ENCODE assay signal across 7 mouse cellular contexts in the genomic region with DNA sequence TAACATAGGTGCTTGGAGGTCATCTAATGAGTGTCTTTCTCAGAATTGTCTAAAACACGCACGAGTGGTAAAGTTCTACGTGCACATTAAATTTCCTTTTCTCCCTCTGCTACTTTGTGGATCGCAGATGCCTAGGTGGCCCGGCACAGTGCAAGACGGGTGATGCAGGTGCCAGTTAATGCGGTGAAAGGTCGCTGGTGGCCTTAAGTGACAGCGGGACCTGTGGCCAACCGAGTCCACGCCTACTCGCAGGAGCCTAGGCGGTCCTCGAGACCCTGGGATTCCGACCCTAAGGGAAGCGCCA. TPM values are rescaled to one million over a fixed set of nuclear protein-coding genes. Genes with fewer than 3 reads are reported as not detected.
DNase-seq lines count a peak whose midpoint lies in the region; ATAC-seq lines count a peak whose summit lies in the region.

No protein-coding gene starts in this region.

- peaks cover 32% of the 10 kb centered on the region for H3K4me1 ChIP-seq in megakaryocyte, embryonic 14.5 days
- H3K4me1 ChIP-seq in forebrain, embryonic 10.5 days, result peaks cover 34% of the 10 kb centered on the region
- H3K4me1 ChIP-seq in limb, embryonic 15.5 days, result peaks cover 16% of the 10 kb centered on the region
- H3K4me1 ChIP-seq in stomach, embryonic 16.5 days (ENCODE audit: control insufficient read depth, insufficient read depth, low read length), result peaks cover 12% of the 10 kb centered on the region

- 10% methylated on average over 16 of the region's 16 CpGs for WGBS in forebrain, embryonic 10.5 days
- WGBS in limb, embryonic 15.5 days, result 4% methylated on average over 16 of the region's 16 CpGs
- 3% methylated on average over 16 of the region's 16 CpGs for WGBS in stomach, embryonic 16.5 days

- no peaks in the 10 kb centered on the region for H3K9me3 ChIP-seq in megakaryocyte, embryonic 14.5 days
- H3K9me3 ChIP-seq in forebrain, embryonic 10.5 days, result no peaks in the 10 kb centered on the region
- H3K9me3 ChIP-seq in limb, embryonic 15.5 days, result no peaks in the 10 kb centered on the region
- H3K9me3 ChIP-seq in stomach, embryonic 16.5 days (replicated peaks; ENCODE audit: control insufficient read depth, low read length), result 0 out of 2 replicates have a peak, but pooled peaks cover 4% of the 10 kb centered on the region

- H3K4me2 ChIP-seq in limb, embryonic 15.5 days, result peak overlapping the region; percentile 77
- H3K4me2 ChIP-seq in stomach, embryonic 16.5 days (ENCODE audit: low read depth, low read length), result peak overlapping the region; percentile 70

- H3K36me3 ChIP-seq in megakaryocyte, embryonic 14.5 days (replicated peaks; ENCODE audit: low read length), result peaks cover 32% of the 10 kb centered on the region
- peaks cover 33% of the 10 kb centered on the region for H3K36me3 ChIP-seq in forebrain, embryonic 10.5 days (replicated peaks)
- peaks cover 24% of the 10 kb centered on the region for H3K36me3 ChIP-seq in limb, embryonic 15.5 days
- peaks cover 7% of the 10 kb centered on the region; the same call in 1 of the 2 replicates for H3K36me3 ChIP-seq in stomach, embryonic 16.5 days (ENCODE audit: control insufficient read depth, insufficient read depth, low read length)

- no peak; the same call in 1 of the 2 replicates for ATAC-seq in megakaryocyte, adult 5-6 weeks (ENCODE audit: poor library complexity, severe bottlenecking)
- no peak for ATAC-seq in limb, embryonic 15.5 days (ENCODE audit: insufficient number of reproducible peaks, low FRiP score, low TSS enrichment, low read depth)
- ATAC-seq in stomach, embryonic 16.5 days (ENCODE audit: insufficient read depth, low FRiP score), result no peak; the same call in 1 of the 2 replicates

- peak overlapping the region; percentile 85 for H3K9ac ChIP-seq in limb, embryonic 15.5 days
- H3K9ac ChIP-seq in stomach, embryonic 16.5 days (ENCODE audit: low read length), result peak overlapping the region; percentile 86

- DNase-seq in forebrain, embryonic 10.5 days (ENCODE audit: extremely low spot score, low spot score), result no peak
- DNase-seq in embryo, embryonic 10 days (ENCODE audit: low spot score), result no peak
- no peak for DNase-seq in right cerebral cortex, adult 18-20 months

- H3K27me3 ChIP-seq in megakaryocyte, embryonic 14.5 days (replicated peaks), result peaks cover 11% of the 10 kb centered on the region
- H3K27me3 ChIP-seq in forebrain, embryonic 10.5 days (ENCODE audit: poor library complexity, severe bottlenecking), result no peaks in the 10 kb centered on the region
- H3K27me3 ChIP-seq in limb, embryonic 15.5 days, result no peaks in the 10 kb centered on the region
- H3K27me3 ChIP-seq in stomach, embryonic 16.5 days (ENCODE audit: control insufficient read depth, insufficient read depth, low read length), result no peaks in the 10 kb centered on the region

- H3K27ac ChIP-seq in forebrain, embryonic 10.5 days, result peak overlapping the region; percentile 98
- peak overlapping the region; percentile 94 for H3K27ac ChIP-seq in limb, embryonic 15.5 days
- H3K27ac ChIP-seq in stomach, embryonic 16.5 days (ENCODE audit: low read length), result peak overlapping the region; percentile 94

- H3K4me3 ChIP-seq in megakaryocyte, embryonic 14.5 days (replicated peaks), result peak overlapping the region; percentile 100
- peak overlapping the region; percentile 75 for H3K4me3 ChIP-seq in forebrain, embryonic 10.5 days
- peak overlapping the region; percentile 56 for H3K4me3 ChIP-seq in limb, embryonic 15.5 days
- H3K4me3 ChIP-seq in stomach, embryonic 16.5 days (replicated peaks; ENCODE audit: low read length), result peak overlapping the region; percentile 71

RNA-seq across cellular contexts. Expression of a gene that starts 0.5 kb away (rescaled TPM):
- polyA plus RNA-seq in megakaryocyte, embryonic 14.5 days (2012; ENCODE audit: insufficient read depth, low replicate concordance), result 1.7 and 3.7 TPM in 2 replicates
- 1.1 and 1.4 TPM in 2 replicates for total RNA-seq in megakaryocyte, adult 5-6 weeks (2015)
- 0.48 and 0.49 TPM in 2 replicates for total RNA-seq in megakaryocyte, adult 5-6 weeks (2017)
- not detected in 2 replicates for polyA plus RNA-seq in forebrain, embryonic 10.5 days (2016; fragmentation: Nextera tagmentation; extraction: Ambion mirVana)
- polyA plus RNA-seq in limb, embryonic 15.5 days (2015; fragmentation: Nextera tagmentation; extraction: Ambion mirVana), result 0.13 and 0.24 TPM in 2 replicates
- polyA plus RNA-seq in stomach, embryonic 16.5 days (2015; fragmentation: Nextera tagmentation; extraction: Ambion mirVana), result 0.25 and 0.44 TPM in 2 replicates

RNA-seq across cellular contexts. Expression of a gene that starts 1.0 kb away (rescaled TPM):
- polyA plus RNA-seq in megakaryocyte, embryonic 14.5 days (2012; ENCODE audit: insufficient read depth, low replicate concordance), result 46.0 and 68.7 TPM in 2 replicates
- total RNA-seq in megakaryocyte, adult 5-6 weeks (2015), result 9.1 and 10.6 TPM in 2 replicates
- total RNA-seq in megakaryocyte, adult 5-6 weeks (2017), result 8.0 and 9.7 TPM in 2 replicates
- 112 and 113 TPM in 2 replicates for polyA plus RNA-seq in forebrain, embryonic 10.5 days (2016; fragmentation: Nextera tagmentation; extraction: Ambion mirVana)
- 89.2 and 89.9 TPM in 2 replicates for polyA plus RNA-seq in limb, embryonic 15.5 days (2015; fragmentation: Nextera tagmentation; extraction: Ambion mirVana)
- 96.8 and 106 TPM in 2 replicates for polyA plus RNA-seq in stomach, embryonic 16.5 days (2015; fragmentation: Nextera tagmentation; extraction: Ambion mirVana)

RNA-seq across cellular contexts. Expression of a gene that starts 12.2 kb away (rescaled TPM):
- polyA plus RNA-seq in megakaryocyte, embryonic 14.5 days (2012; ENCODE audit: insufficient read depth, low replicate concordance), result 138 and 337 TPM in 2 replicates
- 9.9 and 13.5 TPM in 2 replicates for total RNA-seq in megakaryocyte, adult 5-6 weeks (2015)
- total RNA-seq in megakaryocyte, adult 5-6 weeks (2017), result 5.2 and 6.4 TPM in 2 replicates
- polyA plus RNA-seq in forebrain, embryonic 10.5 days (2016; fragmentation: Nextera tagmentation; extraction: Ambion mirVana), result 24.1 and 25.6 TPM in 2 replicates
- 32.3 and 34.7 TPM in 2 replicates for polyA plus RNA-seq in limb, embryonic 15.5 days (2015; fragmentation: Nextera tagmentation; extraction: Ambion mirVana)
- 30.9 and 31.9 TPM in 2 replicates for polyA plus RNA-seq in stomach, embryonic 16.5 days (2015; fragmentation: Nextera tagmentation; extraction: Ambion mirVana)

RNA-seq across cellular contexts. Expression of a gene that starts 21.9 kb away (rescaled TPM):
- 66.7 and 124 TPM in 2 replicates for polyA plus RNA-seq in megakaryocyte, embryonic 14.5 days (2012; ENCODE audit: insufficient read depth, low replicate concordance)
- total RNA-seq in megakaryocyte, adult 5-6 weeks (2015), result 3.4 and 5.7 TPM in 2 replicates
- total RNA-seq in megakaryocyte, adult 5-6 weeks (2017), result 3.9 and 4.0 TPM in 2 replicates
- 64.2 and 64.6 TPM in 2 replicates for polyA plus RNA-seq in forebrain, embryonic 10.5 days (2016; fragmentation: Nextera tagmentation; extraction: Ambion mirVana)
- polyA plus RNA-seq in limb, embryonic 15.5 days (2015; fragmentation: Nextera tagmentation; extraction: Ambion mirVana), result 43.7 and 49.1 TPM in 2 replicates
- 23.8 and 25.2 TPM in 2 replicates for polyA plus RNA-seq in stomach, embryonic 16.5 days (2015; fragmentation: Nextera tagmentation; extraction: Ambion mirVana)

RNA-seq across cellular contexts. Expression of a gene that starts 34.7 kb away (rescaled TPM):
- polyA plus RNA-seq in megakaryocyte, embryonic 14.5 days (2012; ENCODE audit: insufficient read depth, low replicate concordance), result 0.30 TPM in 1 of 2 replicates, not detected in the other
- 0.32 and 1.2 TPM in 2 replicates for total RNA-seq in megakaryocyte, adult 5-6 weeks (2015)
- total RNA-seq in megakaryocyte, adult 5-6 weeks (2017), result 0.28 and 0.55 TPM in 2 replicates
- 0.82 and 0.88 TPM in 2 replicates for polyA plus RNA-seq in forebrain, embryonic 10.5 days (2016; fragmentation: Nextera tagmentation; extraction: Ambion mirVana)
- 0.22 and 0.28 TPM in 2 replicates for polyA plus RNA-seq in limb, embryonic 15.5 days (2015; fragmentation: Nextera tagmentation; extraction: Ambion mirVana)
- 1.2 and 2.9 TPM in 2 replicates for polyA plus RNA-seq in stomach, embryonic 16.5 days (2015; fragmentation: Nextera tagmentation; extraction: Ambion mirVana)
